Mouse (Mus musculus) midbrain, embryonic 10.5 days (tissue): Measurements from ENCODE around the gene Mlf2. TPM values are rescaled to one million over a fixed set of nuclear protein-coding genes. Genes with fewer than 3 reads are reported as not detected.
A peak's percentile ranks its signal among the peaks of the same experiment; 100 is the strongest.

Experiments
- DNase-seq: peaks from one replicate; pipeline ENCODE4 v3.0.0-alpha.2; 2017; ENCODE audit warnings: low spot score
- H3K27ac ChIP-seq: fragments of 300-500 bp; sonication (generic); replicated peaks from 2 replicates; pipeline ENCODE4 v1.5.1; 2016; ENCODE audit warnings: mild to moderate bottlenecking
- H3K27me3 ChIP-seq: fragments of 300-500 bp; sonication (generic); 2 replicates; pipeline ENCODE4 v1.6.1; 2016; ENCODE audit warnings: low read depth, mild to moderate bottlenecking; ENCODE audit not compliant: poor library complexity, severe bottlenecking
- H3K36me3 ChIP-seq: fragments of 300-500 bp; sonication (generic); 2 replicates; pipeline ENCODE4 v1.6.1; 2016; ENCODE audit warnings: mild to moderate bottlenecking, moderate library complexity
- H3K4me1 ChIP-seq: fragments of 300-500 bp; sonication (generic); 2 replicates; pipeline ENCODE4 v1.6.1; 2016
- H3K4me3 ChIP-seq: fragments of 300-500 bp; sonication (generic); 2 replicates; pipeline ENCODE4 v1.5.1; 2016; ENCODE audit warnings: mild to moderate bottlenecking, moderate library complexity
- H3K9me3 ChIP-seq: fragments of 300-500 bp; sonication (generic); replicated peaks from 2 replicates; pipeline ENCODE4 v1.6.1; 2016; ENCODE audit warnings: mild to moderate bottlenecking
- WGBS: fragments of 180-500 bp; shearing (Covaris S2); methylation state at CpG from one replicate; pipeline ENCODE4 v1.1.7; 2016; 5-methylcytosine and 5-hydroxymethylcytosine counted together
- polyA plus RNA-seq: library from polyadenylated mRNA; unstranded; fragments of >200 nt; fragmentation: Nextera tagmentation; extraction: Ambion mirVana; gene quantifications from 2 replicates; pipeline ENCODE4 v1.2.1, GENCODE M21; 2016

The Mlf2 gene
- polyA plus RNA-seq, 1 experiment from 2014 or later, result 428 TPM

- no peaks in the 10 kb centered on the region for H3K9me3 ChIP-seq
- H3K4me3 ChIP-seq, result no peak overlapping the region
- H3K27ac ChIP-seq, result no peak overlapping the region
- DNase-seq, result no peak
- H3K4me1 ChIP-seq, result peaks cover 27% of the 10 kb centered on the region
- H3K36me3 ChIP-seq, result no peaks in the 10 kb centered on the region
- 64% methylated on average over 5 of the region's 5 CpGs for WGBS
- H3K27me3 ChIP-seq, result no peaks in the 10 kb centered on the region
These were observed 5.2 kb upstream of the Mlf2 start for GRCm38 (mm10) chr6:124925941-124926340.

GRCm38 (mm10) chr6:124930231-124930630 lies 955 bp upstream of the Mlf2 start:
- DNase-seq, result no peak
- H3K4me1 ChIP-seq, result peaks cover 34% of the 10 kb centered on the region
- no peaks in the 10 kb centered on the region for H3K9me3 ChIP-seq
- WGBS, result 30% methylated on average over 1 of the region's 1 CpGs
- peaks cover 32% of the 10 kb centered on the region for H3K36me3 ChIP-seq
- H3K27me3 ChIP-seq, result no peaks in the 10 kb centered on the region
- H3K4me3 ChIP-seq, result peak overlapping the region; percentile 98
- peak overlapping the region; percentile 95 for H3K27ac ChIP-seq

GRCm38 (mm10) chr6:124931525-124932313 lies 533 bp downstream of the Mlf2 start:
- WGBS, result 1% methylated on average over 48 of the region's 48 CpGs
- Histone ChIP-seq H3K27me3 (no peaks in the 10 kb centered on the region), H3K4me3 (peak overlapping the region; percentile 98), H3K36me3 (peaks cover 47% of the 10 kb centered on the region), H3K4me1 (peaks cover 31% of the 10 kb centered on the region), H3K27ac (peak overlapping the region; percentile 95), H3K9me3 (no peaks in the 10 kb centered on the region)
- DNase-seq, result peak; percentile 49

GRCm38 (mm10) chr6:124932314-124932695 lies 1.1 kb downstream of the Mlf2 start:
- Histone ChIP-seq H3K27ac (peak overlapping the region; percentile 95), H3K36me3 (peaks cover 52% of the 10 kb centered on the region)
- 63% methylated on average over 12 of the region's 12 CpGs for WGBS

GRCm38 (mm10) chr6:124933127-124933526 lies 1.9 kb downstream of the Mlf2 start:
- DNase-seq, result no peak
- Histone ChIP-seq H3K27me3 (no peaks in the 10 kb centered on the region), H3K27ac (no peak overlapping the region), H3K4me1 (peaks cover 31% of the 10 kb centered on the region), H3K4me3 (peak overlapping the region; percentile 98; the same call in 1 of the 2 replicates), H3K9me3 (no peaks in the 10 kb centered on the region), H3K36me3 (peaks cover 61% of the 10 kb centered on the region)
- WGBS, result 95% methylated on average over 3 of the region's 3 CpGs

More at GRCm38 (mm10) chr6:124932314-124932695, 1.1 kb downstream of the Mlf2 start:
- H3K9me3 ChIP-seq, result no peaks in the 10 kb centered on the region
- H3K4me3 ChIP-seq, result peak overlapping the region; percentile 98
- H3K27me3 ChIP-seq, result no peaks in the 10 kb centered on the region
- DNase-seq, result no peak
- peaks cover 31% of the 10 kb centered on the region for H3K4me1 ChIP-seq

GRCm38 (mm10) chr6:124934670-124935069 lies 3.5 kb downstream of the Mlf2 start:
- peaks cover 75% of the 10 kb centered on the region for H3K36me3 ChIP-seq
- WGBS, result 97% methylated on average over 7 of the region's 7 CpGs

GRCm38 (mm10) chr6:124936681-124937080 lies 5.5 kb downstream of the Mlf2 start:
- 97% methylated on average over 1 of the region's 1 CpGs for WGBS
- no peak for DNase-seq
- Histone ChIP-seq H3K36me3 (peaks cover 80% of the 10 kb centered on the region), H3K9me3 (no peaks in the 10 kb centered on the region), H3K4me3 (no peak overlapping the region), H3K27ac (no peak overlapping the region), H3K27me3 (no peaks in the 10 kb centered on the region), H3K4me1 (peaks cover 18% of the 10 kb centered on the region)

More at GRCm38 (mm10) chr6:124934670-124935069, 3.5 kb downstream of the Mlf2 start:
- no peak for DNase-seq
- no peak overlapping the region for H3K27ac ChIP-seq
- H3K27me3 ChIP-seq, result no peaks in the 10 kb centered on the region
- no peak overlapping the region for H3K4me3 ChIP-seq
- H3K4me1 ChIP-seq, result peaks cover 30% of the 10 kb centered on the region
- no peaks in the 10 kb centered on the region for H3K9me3 ChIP-seq

- DNase-seq, result no peak
- H3K36me3 ChIP-seq, result peaks cover 75% of the 10 kb centered on the region
- H3K9me3 ChIP-seq, result no peaks in the 10 kb centered on the region
- H3K4me3 ChIP-seq, result no peak overlapping the region
- peaks cover 10% of the 10 kb centered on the region for H3K4me1 ChIP-seq
- no peaks in the 10 kb centered on the region for H3K27me3 ChIP-seq
- no peak overlapping the region for H3K27ac ChIP-seq
- WGBS, result 87% methylated on average over 2 of the region's 2 CpGs
These were observed 6.3 kb downstream of the Mlf2 start for GRCm38 (mm10) chr6:124937493-124937892.

GRCm38 (mm10) chr6:124938554-124938953 lies 7.4 kb downstream of the Mlf2 start:
- no peaks in the 10 kb centered on the region for H3K27me3 ChIP-seq
- peaks cover 65% of the 10 kb centered on the region for H3K36me3 ChIP-seq
- H3K4me3 ChIP-seq, result no peak overlapping the region
- H3K9me3 ChIP-seq, result no peaks in the 10 kb centered on the region
- no peak for DNase-seq
- H3K4me1 ChIP-seq, result 0 out of 2 replicates have a peak, but pooled peaks cover 4% of the 10 kb centered on the region
- WGBS, result 93% methylated on average over 7 of the region's 7 CpGs
- no peak overlapping the region for H3K27ac ChIP-seq

GRCm38 (mm10) chr6:124941679-124942078 lies 10.5 kb downstream of the Mlf2 start:
- H3K27me3 ChIP-seq, result no peaks in the 10 kb centered on the region
- no peak for DNase-seq
- no peaks in the 10 kb centered on the region for H3K9me3 ChIP-seq
- 100% methylated on average over 1 of the region's 1 CpGs for WGBS
- H3K27ac ChIP-seq, result no peak overlapping the region
- H3K4me3 ChIP-seq, result no peak overlapping the region
- no peaks in the 10 kb centered on the region for H3K4me1 ChIP-seq
- peaks cover 34% of the 10 kb centered on the region for H3K36me3 ChIP-seq

GRCm38 (mm10) chr6:124943526-124943925 lies 12.3 kb downstream of the Mlf2 start:
- Histone ChIP-seq H3K27ac (no peak overlapping the region), H3K4me3 (no peak overlapping the region), H3K36me3 (peaks cover 16% of the 10 kb centered on the region), H3K27me3 (no peaks in the 10 kb centered on the region), H3K4me1 (no peaks in the 10 kb centered on the region), H3K9me3 (no peaks in the 10 kb centered on the region)
- WGBS, result 92% methylated on average over 3 of the region's 3 CpGs
- no peak for DNase-seq

- peaks cover 11% of the 10 kb centered on the region for H3K9me3 ChIP-seq
- H3K4me3 ChIP-seq, result no peak overlapping the region
- peaks cover 42% of the 10 kb centered on the region for H3K36me3 ChIP-seq
- no peaks in the 10 kb centered on the region for H3K4me1 ChIP-seq
- WGBS, result 86% methylated on average over 2 of the region's 2 CpGs
- no peak overlapping the region for H3K27ac ChIP-seq
- DNase-seq, result no peak
- H3K27me3 ChIP-seq, result no peaks in the 10 kb centered on the region
These were observed 23.0 kb downstream of the Mlf2 start for GRCm38 (mm10) chr6:124953991-124954715.

GRCm38 (mm10) chr6:124955212-124955611 lies 24.0 kb downstream of the Mlf2 start:
- no peak for DNase-seq
- Histone ChIP-seq H3K27ac (no peak overlapping the region), H3K4me1 (no peaks in the 10 kb centered on the region), H3K27me3 (no peaks in the 10 kb centered on the region), H3K4me3 (no peak overlapping the region), H3K36me3 (peaks cover 53% of the 10 kb centered on the region), H3K9me3 (peaks cover 11% of the 10 kb centered on the region)
- 96% methylated on average over 4 of the region's 4 CpGs for WGBS
